Mouse (Mus musculus) layer of hippocampus, postnatal 10 days (tissue): ENCODE results near the gene Mfsd4b5. TPM values are rescaled to one million over a fixed set of nuclear protein-coding genes. Genes with fewer than 3 reads are reported as not detected.
"Not testable (repeated sequence)": the region's sequence is repeated elsewhere in the genome, so short reads cannot be mapped to it uniquely, and the experiment has no call there.

Source experiments
- DNase-seq, 2 experiments: peaks; one replicate each; pipeline ENCODE4 v3.0.0; 2021; ENCODE audit warnings: low spot score in 2 of 2
- total RNA-seq, 2 experiments: library from RNA; stranded (reverse); gene quantifications; 2 replicates each; pipeline ENCODE4 v1.2.3; 2021

Mfsd4b5 gene
- total RNA-seq, 2 experiments from 2014 or later, result 0.36 to 0.62 TPM

DNA sequence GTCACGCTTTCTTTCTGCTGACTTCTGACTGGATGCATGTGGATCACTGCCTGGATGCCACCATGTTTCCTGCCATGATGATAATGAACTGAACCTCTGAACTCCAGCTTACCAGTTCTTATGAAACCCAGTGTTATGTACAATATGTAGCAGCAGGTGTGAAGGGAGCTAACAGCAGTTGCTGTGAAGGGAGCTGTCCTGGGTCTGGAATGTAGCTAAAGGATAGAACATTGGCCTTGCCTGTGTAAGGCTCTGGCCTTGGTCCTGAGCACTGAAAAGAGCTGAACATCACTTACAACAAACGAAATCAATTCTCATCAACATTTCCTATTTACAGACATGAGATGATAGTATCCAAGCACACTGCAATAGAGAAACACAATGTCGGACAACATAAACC, 18.9 kb downstream of the Mfsd4b5 start:
- no peak for DNase-seq

- no peak for DNase-seq
Observed at GRCm38 (mm10) chr10:39961906-39962305, 24.5 kb downstream of the Mfsd4b5 start.

GRCm38 (mm10) chr10:39960441-39960822, 26.0 kb downstream of the Mfsd4b5 start:
- no peak for DNase-seq

DNA sequence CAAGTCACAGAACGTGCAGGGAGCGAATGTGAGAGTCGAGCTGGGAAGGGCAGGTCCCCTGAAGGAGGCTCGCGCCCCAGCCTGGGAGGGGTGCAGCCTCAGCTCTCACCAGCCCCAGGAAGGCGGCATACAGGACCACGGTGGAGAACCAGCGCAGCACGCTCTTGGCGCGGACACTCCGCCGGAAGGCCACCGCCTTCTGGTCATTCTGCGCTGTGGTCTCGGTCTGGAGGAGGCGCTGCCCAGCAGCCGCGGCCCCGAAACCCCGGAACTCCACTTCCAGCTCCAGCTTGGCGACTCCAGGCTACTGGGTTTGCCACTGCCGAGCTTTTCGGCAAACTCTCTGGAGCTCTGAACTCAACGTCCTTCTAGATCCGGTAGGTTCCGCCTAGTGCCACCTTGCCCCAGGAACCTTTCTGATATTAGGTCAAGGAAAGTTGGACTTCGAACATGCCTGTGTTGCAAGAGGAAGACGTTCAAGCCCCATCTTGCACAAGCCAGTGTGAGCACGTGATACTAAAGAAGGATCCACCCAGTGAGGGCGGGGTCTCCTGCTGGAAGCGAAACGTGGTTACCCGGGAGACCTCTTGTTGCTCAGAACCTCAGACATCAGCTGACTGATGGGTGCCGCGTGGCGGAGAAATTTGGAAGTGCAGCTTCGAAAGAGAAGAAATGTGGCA, 26.5 kb downstream of the Mfsd4b5 start, which contains the start of gene Mfsd4b3:
TSS of gene Mfsd4b3 (minus strand) at position 393 of the 680 bp plus-strand sequence.
- peak; percentile 94 to 95 for DNase-seq

DNA sequence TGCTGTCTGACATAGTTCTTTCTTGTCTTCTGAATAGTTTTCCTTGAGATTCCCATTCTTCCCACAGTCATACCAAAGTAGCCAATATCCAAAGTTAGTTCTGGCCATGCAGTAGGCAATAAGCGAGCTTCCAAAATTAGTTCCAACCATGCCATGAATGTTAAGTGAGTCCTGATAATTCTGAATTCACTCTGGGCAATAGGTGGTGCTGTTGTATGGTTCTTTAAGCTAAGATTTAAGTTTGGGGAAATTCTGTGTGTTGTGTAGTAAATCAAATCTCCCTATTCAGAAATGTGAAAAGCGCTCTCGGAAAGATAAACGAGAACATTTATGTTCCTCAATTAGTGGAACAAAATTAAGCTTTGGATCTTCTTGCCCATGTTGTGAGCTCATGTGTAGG, 28.2 kb downstream of the Mfsd4b5 start:
- DNase-seq, result no peak

DNA sequence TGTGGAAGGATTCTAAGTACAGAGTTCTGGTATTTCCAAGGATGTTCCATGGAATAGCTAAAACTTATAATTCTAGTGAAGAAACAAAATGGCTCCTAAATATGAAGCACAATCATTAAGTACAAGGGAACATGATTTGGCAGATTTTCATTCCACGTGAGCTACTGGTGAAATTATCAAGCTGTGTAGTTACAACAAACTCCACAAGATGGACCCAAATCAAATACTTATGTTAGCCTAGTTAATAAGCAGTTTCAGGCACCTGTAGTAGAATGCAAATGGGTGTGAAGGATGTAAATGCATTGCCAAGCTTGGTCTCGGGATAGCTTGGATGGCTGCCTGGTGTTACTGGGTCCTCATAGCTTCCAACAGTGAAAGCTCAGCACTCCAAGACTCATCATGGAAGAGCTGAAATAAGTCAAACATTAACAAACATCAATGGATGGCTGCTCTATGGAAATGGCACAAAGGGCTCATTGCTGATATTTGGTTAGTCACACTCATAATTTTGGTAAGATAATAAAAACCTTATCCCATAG, 30.0 kb downstream of the Mfsd4b5 start:
- no peak for DNase-seq

DNA sequence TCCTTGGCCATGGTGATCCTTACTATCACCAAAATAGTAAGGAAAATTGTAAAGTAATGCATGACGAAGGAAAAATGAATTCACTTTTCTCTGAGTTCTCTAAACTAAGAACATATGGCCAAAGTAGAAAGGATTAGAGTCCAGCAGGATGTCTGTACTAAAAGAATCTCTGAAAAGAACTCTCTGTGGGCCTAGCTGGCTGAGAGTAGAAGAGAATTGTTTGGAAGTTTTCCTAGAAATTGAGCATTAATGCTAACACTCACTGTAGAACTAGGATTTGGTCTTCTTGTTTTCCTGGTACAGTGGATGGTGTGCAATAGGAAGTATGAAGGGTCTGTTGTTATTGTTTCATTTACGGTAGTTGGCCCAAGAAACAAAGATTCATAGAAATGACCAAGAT, 31.3 kb downstream of the Mfsd4b5 start:
- no peak for DNase-seq

GRCm38 (mm10) chr10:39949377-39949954, 37.0 kb downstream of the Mfsd4b5 start:
- no peak for DNase-seq

DNA sequence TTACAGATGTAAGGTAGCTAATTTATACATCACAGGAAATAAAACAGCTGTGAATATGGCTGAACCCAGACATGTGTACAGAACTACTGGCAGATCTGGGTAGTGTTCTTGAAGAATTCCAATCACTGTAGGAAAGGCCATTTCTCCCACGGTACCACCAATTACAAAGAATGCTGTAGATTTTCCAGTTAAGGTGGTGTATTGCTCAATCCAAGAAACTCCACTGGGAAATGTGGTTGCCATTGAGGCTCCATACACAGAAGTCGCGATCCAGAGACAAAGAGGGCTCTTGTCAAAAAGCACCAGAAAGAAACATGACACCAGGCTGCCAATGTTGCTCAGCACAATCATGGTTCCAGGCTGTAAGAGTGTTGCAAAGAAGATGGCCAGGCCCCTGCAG, 39.3 kb downstream of the Mfsd4b5 start:
- DNase-seq, result not testable (repeated sequence)

- DNase-seq, result no peak
Observed at GRCm38 (mm10) chr10:39936553-39936952, 49.9 kb downstream of the Mfsd4b5 start.

DNA sequence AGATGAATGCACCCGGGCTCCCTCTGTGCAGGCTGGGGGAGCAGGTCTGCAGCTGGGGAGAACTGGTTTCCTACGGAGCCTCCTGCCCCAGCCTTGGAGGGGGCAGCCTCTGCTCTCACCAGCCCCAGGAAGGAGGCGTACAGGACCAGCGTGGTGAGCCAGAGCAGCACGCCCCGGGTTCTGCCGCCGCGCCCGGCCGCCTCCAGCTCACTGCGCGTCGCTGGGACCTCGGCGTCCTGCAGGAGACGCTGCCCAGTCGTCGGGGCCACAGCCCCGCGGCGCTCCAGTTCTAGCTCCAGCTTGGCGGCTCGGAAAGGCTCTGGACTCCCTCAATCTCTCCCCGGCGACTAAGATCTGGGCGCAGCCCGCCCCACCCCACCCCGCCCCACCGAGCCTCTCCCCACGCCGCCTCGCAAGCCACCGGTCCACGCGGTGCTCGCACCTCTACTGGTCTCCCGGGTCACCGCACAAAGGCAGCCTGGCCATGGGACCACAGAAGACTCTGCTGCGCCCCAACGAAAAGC, 59.8 kb downstream of the Mfsd4b5 start, which contains the start of gene Mfsd4b2:
TSS of gene Mfsd4b2 (minus strand) at position 308 of the 524 bp plus-strand sequence.
- DNase-seq, result peak; percentile 6 to 19

GRCm38 (mm10) chr10:39924556-39924955, 61.9 kb downstream of the Mfsd4b5 start:
- DNase-seq, result not testable (repeated sequence)

DNA sequence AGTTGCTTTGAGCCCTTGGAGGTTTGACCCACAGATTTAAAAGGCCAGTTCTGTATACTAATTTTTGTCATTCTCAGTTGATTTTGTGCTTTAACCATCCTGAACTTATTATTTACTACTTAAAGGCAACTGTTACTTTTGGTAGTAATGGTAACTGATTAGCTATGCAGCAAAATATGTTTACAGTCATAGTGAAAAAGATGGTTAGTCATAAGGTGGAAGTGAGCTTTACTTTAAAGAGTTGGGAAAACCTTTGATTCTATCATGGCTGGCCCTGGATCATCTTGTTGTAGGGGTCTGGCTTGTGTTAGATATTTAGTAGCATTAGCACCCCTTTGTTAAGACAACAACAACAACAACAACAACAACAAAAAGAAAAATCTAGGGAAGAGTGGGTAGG, 73.8 kb downstream of the Mfsd4b5 start:
- DNase-seq, result no peak

DNA sequence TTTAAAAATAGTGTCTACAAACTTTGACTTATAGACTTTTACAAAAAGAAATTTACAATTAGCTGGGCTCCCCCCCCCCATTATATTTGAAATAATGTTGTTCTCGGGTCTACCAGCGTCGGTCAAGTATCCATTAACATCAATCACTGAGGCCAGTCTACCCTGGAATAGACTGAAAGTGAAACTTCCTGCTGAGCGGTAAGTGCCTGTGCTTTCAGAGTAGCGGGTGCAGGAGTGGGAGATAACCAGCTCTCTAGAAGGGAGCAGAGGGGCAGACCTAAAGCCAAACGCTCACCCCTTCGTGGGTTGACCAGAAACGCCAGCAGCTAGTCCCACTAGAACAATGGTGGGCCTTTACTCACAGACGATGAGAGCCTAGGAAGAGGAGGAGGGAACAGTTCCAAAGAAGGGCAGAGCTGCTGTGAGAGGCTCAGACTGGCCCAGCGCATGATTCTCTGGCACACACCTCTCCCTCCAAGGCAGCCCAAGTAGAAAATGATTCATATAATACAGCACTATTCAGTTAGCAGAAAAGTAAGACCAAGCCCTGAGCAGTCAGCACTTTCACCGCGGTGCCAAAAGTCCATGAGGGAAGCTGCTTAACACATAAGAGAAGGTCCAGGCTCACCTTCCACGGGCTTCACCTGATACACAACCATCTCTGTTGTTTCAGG, 77.5 kb downstream of the Mfsd4b5 start:
- DNase-seq, result no peak

Other genes with a start within 250 kb of the Mfsd4b5 start
- 1 to 10 TPM; 6.9 to 7.8 TPM for gene Mfsd4b4, start 87.4 kb downstream of the Mfsd4b5 start, total RNA-seq
- gene Mfsd4b2, start 59.7 kb downstream of the Mfsd4b5 start, total RNA-seq, result under 1 TPM in 1 of 2 experiments, not detected in 1; 0.29 TPM
- gene Mfsd4b3, start 26.5 kb downstream of the Mfsd4b5 start, total RNA-seq, result under 1 TPM in 1 of 2 experiments, not detected in 1; 0.30 TPM
- 1 to 10 TPM in 1 of 2 experiments, under 1 TPM in 1; 0.29 to 1.2 TPM for gene Mfsd4b1, start 38.6 kb upstream of the Mfsd4b5 start, total RNA-seq
- 1 to 10 TPM; 2.1 to 2.2 TPM for gene Slc16a10, start 155.6 kb upstream of the Mfsd4b5 start, total RNA-seq